Mouse (Mus musculus): ENCODE results near the gene Samhd1.

Samhd1 gene

DNA sequence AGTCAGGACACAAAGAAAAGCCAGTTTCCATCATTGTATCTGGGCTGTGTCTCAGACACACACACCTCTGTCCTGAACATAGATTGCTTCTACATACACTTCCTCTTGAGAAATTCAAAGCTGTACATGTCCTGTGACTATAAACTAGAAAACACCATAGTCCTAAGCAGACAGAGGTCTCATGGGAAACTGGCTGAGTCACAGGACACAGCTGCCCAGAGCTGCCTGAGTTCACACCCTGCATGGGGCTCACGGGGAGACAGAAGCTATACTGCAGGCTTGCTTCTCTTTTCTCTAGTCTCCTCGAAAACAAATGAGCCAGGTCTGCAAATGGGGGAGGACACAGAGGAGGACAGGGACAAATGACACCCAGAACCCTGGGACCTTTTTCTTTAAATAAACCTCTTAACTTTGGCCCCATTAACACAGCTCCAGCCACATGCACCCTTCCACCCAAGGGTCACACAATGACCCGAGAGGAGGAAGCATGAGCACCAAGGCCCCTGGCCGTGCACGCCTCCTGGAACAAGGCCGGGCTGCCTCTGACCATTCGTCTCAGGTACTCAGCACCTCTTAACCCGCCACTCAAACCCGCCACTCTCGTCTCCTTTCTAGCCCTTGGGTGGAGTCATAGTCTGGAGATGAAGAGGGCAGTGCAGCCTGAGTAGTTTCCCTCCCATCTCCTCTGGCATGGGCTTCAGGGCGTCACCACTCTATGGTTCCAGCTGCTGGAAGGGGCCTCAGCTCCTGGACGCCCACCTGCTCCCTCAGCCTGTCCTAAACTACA lies 35.3 kb downstream of the Samhd1 start:
- no peak for DNase-seq (ENCODE audit: low spot score in 2 of 2)

DNA sequence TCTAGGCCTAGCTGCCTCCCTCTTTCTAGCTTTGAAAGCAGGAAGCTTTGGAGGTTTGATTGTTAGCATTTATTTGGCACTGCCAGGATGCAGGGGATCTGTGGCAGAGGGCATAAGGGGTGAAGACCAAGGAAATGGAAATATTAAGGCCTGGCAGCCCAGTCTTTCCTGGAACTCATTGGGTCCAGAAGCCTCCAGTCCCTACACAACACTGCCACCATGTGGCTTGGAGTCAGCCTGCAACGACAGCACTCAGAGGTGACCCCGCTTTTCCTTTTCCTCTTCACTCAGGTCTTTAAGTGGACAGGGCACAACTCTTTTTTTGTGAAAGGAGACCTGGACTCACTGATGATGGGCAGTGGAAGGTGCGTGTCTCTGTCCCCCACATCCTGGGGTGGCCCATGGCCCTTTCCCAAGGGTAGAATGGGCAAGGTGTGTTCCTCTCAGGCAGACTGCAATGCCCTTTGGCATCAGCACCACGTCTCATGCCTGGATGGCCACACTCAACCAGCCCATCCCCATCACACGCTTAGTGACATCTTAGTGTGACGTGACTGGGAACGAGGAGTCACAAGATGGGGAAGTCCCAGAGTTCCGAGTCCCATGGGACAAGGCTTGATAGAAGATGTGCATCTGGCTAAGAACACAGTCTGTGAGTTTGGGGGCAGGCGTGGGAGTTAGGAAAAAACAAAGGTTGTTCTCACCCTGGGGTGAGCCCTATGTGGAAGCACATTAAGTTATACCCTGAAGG lies 39.9 kb downstream of the Samhd1 start:
- DNase-seq (ENCODE audit: low spot score in 2 of 2) = peak in 1 of 2 experiments; percentile 17

DNA sequence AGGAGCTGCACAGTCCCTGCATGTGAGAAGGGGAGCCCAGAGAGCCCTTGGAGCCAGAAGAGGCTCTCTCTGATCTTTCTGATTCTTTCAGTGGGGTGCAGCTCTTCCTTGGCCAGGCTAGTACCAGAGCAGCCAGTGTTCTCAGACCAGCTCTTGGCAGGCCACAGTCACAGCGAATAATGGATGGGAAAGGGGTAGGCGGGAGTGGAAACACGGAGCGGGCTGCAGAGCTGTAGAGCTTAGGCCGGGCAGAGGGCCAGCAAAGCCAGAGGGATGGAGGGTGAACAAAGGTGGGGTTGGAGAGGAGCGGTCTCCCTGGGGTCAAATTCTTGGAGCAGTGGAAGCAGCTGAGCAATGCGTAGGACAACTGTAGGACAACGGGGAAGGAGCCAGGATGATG lies 43.0 kb downstream of the Samhd1 start:
- no peak for DNase-seq (ENCODE audit: low spot score in 2 of 2)

DNA sequence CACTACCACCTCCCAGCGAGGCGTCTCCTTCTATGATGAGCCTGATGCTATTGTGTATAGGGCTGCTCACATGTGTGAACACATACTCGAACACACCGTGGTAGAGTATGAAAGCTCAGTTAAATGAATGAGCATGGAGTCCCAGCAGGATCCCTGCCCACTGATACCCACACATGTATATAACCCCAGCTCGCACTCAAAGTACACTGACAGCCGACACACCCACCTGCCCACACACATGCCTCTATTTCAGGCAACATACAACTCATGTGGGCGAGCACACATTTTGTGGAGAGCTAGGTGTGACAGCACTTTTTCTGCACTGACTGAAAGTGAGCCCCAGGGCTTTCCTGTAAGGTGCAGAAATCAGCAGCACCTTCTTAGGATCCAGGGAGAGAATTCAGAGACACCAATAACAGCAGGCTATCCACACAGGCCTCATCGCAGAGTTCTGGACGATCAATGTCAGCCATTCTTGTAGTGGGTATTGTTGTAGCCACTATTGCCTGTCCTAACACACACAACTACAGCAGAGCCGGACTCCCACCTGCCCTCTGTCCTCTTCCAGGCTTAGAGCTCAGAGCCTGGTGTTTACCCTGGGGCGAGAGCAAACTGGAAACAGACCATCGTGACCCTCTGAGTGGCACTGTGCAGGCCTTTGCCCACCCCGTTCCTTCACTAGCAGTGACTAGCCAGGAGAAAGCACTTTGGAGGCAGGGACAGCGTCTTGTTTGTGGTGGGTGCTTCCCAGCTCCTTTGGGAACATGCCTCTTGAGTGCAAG lies 47.3 kb downstream of the Samhd1 start:
- DNase-seq (ENCODE audit: low spot score in 2 of 2) = no peak

DNA sequence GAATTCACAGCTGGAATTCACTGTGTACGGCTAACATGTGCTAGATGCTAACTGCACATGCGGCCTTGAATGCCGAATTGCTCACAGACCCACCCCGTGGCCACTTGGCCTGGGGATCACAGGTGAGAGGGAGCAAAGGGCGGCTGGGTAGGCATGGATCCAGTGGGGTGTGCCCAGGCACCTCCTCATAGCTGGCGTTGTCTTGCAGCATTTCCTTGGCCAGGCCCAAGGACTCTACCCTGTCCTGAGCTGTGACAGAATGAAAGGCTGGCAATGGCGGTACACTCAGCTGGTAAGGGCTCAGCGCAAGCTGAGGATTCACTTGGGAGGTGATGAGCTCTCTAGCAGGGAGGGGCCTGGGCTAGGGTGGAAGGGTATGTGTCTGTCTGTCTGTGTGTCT lies 48.3 kb downstream of the Samhd1 start, which contains the start of gene Tldc2:
Tldc2 (plus strand) TSS at position 260 of the 400 bp plus-strand sequence.
- DNase-seq (ENCODE audit: low spot score in 2 of 2) = no peak

DNA sequence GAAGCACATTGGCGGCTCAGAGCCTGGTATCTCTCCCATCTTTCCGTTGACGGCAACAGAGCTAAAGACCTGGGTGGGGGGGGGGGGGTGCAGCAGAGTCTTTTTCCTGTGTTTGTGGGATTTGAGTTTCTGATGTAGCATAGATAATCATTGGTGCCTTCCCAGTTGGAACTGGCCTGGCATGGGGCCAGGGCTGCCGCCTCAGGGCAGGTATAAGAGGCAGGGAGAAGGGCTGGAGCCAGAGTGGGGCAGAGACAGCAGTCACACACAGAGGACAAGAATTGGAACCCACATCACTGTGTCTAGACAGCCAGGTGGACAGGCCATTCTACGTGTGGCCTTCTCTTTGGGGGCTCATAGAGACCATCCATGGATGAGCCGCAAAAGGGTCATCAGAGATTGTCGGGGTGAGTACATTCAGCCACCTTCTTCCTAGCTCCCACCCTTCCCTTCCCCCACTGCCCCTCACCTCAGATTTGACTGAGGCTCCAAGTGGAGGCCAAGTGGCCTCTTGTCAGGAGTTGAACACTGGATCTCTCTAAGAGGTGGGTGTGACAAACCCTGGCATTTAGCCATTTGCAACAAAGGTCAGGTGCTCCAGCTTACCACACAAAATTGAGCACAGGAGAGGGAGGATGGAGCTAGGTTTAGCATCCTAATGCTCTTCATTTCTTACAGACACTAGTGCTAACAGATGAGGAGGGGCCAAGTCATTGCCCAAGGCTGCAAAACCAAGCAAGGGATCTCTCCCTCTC lies 50.1 kb downstream of the Samhd1 start:
- no peak for DNase-seq (ENCODE audit: low spot score in 2 of 2)

DNA sequence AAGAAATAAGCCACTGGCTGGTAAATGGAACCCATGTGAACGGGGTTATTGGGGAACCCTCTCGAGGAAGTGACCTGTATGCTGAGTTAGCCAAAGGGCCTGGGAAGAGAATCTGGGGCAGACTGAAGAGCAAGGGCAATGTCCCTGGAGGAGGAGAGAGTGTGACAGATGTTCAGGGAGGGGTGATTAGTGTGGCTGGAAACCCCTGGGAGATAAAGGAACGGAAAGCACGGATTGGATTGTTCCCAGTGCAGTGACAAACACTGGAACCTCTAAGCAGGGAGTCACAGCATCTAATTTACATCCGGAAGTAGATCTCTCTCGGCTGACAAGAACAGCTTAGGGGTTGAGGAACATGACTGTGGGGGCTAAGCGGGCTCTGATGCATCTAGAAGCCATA lies 53.1 kb downstream of the Samhd1 start:
- no peak for DNase-seq (ENCODE audit: low spot score in 2 of 2)

DNA sequence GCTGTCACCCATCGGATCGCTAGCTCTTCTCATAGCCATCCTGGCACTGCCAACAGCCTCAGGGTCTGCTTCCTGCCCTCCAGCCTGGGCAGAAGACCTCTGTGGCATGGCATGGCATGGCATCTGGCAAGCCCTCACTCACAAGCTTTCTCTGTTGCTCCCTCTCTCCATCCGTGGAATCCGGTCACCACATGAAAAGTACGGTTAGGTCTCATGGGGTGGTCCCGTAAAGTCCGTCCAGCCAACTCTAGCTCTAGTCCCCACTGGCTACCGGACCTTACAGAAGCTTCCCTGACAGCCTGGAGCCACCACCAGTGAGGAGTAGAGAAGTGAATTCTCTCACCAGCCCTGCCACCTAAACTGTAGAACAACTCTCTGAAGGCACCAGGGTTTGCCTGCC lies 53.7 kb downstream of the Samhd1 start:
- no peak for DNase-seq (ENCODE audit: low spot score in 2 of 2)

DNA sequence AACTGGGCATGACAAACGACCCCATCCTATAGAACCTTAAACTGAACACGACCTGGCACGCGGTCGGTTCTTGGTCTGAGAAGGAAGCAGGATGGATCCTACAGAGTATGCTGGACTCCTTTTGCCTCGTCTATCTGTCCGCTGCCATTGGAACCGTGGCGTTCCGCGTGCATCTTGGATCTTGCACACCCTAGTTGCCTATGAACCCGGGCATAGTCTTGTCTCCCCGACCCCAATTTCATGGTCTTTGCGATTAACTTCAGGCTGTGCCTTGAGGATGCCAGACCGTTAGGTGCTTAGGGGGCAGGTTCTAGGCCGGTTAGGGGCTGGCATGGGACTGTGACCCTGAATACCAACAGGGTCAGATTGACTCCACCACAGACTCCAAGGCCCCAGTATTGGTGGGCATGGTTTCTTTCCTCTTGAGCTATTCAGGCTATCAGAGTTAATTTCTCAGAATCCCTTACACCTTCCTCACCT lies 55.3 kb downstream of the Samhd1 start:
- DNase-seq (ENCODE audit: low spot score in 2 of 2) = no peak

DNA sequence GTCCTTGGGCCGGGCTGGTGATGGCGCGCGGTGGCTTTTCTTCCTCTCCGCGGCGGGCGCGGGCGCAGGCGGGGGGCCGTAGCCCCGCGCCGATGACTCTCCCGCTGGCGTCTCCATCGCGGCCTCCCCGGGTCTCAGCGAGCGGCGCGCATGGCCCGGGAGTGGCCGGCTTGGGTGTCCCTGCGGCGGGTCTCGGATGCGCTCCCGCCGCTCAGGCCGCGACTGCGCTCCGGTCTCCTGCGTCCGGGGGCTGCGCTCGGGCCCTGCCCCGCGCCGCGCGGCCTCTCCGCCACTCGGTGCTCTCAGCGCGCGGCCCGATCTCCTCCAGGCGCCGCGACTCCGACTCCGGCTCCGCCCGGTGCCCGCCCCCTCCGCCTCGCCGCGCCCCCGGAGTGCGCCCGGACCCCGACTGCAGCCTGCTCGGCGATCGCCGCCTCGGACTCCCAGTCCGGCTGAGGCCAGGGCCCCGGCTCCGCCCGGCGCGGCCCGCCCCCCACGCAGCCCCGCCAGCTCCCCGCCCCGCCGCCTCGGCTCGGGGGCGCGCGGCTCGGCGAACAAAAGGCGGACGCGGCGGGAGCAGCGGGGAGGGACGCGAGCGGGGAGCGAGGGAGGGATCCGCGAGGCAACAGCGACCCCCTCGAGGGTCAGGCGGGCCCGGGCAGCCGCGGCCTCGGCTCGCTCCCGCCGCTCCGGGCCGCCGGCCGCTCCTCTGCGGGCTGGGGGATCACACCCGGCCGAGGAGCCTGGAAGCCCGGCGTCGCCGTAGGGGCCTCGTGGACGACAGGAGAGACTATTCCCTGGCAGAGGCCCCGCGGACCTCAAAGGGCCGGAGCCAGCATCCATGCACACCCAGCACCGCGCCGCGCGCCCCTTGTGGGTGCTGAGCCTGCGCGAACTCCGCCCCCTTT lies 56.0 kb downstream of the Samhd1 start, which contains the start of gene Soga1:
Soga1 (minus strand) TSS at position 462 of the 908 bp plus-strand sequence.
- peak in 1 of 2 experiments; percentile 24 for DNase-seq (ENCODE audit: low spot score in 2 of 2)

DNA sequence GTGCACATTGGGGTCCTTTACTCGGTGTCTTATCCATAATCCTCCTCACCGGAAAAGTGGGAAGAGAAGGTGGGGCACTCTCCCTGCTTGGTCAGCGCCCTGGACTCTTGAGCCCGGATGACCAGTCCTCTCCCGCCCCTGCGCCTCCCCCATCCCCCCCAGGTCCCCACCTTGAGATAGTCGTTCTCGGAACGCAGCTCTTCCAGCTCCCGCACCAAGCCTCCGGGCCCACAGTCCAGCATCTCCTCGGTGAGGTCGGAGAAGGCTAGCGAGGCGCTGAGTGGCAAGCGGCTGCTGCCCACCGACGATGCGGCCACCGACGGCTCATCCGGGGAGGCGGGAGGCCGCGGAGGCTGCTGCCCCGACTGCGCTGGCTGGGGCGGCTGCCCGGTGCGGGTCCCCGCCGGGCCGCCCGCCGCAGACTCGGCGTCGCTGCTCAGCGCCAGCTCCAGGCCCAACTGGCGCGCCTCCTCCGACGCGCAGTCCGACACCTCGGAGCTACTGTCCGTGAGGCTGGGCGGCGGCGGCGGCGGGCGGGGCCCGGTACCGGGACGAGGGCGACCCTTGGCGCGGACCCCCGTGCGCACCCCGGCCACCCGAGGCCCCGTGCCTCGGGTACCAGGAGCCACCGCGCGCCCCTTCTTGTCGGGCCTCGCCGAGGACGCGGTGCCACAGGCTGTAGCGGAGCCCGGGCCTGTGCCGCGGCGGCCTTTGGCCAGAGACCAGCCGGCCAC lies 56.8 kb downstream of the Samhd1 start:
- no peak for DNase-seq (ENCODE audit: low spot score in 2 of 2)

DNA sequence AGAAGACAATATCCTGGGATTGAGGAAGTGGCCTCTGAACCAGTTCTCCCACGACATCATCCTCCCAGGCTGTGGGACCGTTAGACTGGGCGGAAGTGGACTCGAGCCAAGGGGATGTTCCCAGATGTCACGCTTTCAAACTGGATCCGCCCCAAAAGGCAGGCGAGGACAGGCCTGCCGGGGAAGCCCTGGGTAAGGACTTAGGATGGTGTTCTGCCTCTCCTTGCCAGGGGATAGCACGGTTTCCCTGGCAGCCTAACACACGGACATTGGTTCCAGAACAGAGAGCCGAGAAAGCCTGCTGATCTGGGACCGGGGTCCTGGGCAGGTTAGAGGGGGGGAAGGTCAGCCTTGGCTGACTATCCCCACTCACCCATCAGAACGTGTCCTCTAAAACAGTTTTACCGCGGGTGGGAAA lies 57.4 kb downstream of the Samhd1 start:
- no peak for DNase-seq (ENCODE audit: low spot score in 2 of 2)

DNA sequence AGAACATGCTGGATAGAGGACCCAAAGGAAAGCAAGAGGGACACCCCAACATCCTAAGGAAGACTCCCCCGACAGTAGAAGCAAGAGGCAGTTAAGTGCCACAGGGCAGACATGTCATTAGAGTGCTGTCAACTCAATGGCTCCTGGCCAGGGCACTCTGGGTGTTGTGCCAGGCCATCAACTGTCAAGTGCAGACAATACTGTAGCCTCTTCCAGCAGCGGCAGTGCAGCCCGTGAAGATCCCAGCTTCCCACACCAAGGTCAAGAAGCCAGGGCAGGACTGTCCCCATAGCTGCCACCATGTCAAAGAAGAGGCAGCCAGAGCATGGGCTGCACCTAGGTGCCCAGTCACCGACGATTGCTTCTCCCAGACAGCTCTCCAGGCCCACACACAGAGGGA lies 57.9 kb downstream of the Samhd1 start:
- DNase-seq (ENCODE audit: low spot score in 2 of 2) = no peak

DNA sequence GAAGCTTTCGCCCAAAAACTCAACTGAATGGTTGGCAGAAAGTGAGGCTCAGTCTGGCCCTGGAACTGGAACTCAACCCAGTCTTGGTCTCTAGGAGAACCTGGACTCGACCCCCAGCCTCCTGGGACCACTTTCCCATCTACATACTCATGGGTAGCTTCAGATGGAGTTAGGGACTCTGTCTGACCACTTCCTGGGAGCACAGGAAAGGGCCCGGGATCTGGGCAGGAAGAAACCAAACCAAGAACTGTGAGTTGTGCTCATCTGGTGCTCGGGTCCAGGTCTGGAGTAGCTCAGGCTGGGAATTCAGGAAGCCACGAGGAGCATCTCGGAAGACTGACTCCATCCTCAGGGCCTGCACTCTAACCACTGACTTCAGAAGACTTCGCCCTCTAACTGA lies 58.5 kb downstream of the Samhd1 start:
- DNase-seq (ENCODE audit: low spot score in 2 of 2) = no peak

DNA sequence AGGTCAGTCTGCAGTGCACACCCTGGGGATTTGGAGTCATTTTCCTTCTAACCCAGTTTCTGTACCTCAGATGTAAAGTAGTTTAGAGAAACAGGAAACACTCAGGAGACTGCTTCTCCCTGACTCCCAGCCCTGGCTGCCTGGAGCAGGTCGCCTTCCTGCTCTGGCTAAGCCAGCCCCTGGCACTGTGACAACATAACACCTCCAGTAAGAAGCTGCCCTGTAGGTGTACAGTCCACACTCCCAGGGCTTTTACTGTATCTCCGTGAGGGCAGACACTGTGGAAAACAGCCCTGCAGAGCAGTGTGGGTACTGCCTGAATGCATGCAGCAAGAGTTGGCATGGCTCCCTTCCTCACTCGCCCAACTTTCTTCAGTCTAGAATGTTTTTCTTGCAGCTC lies 59.4 kb downstream of the Samhd1 start:
- DNase-seq (ENCODE audit: low spot score in 2 of 2) = no peak

DNA sequence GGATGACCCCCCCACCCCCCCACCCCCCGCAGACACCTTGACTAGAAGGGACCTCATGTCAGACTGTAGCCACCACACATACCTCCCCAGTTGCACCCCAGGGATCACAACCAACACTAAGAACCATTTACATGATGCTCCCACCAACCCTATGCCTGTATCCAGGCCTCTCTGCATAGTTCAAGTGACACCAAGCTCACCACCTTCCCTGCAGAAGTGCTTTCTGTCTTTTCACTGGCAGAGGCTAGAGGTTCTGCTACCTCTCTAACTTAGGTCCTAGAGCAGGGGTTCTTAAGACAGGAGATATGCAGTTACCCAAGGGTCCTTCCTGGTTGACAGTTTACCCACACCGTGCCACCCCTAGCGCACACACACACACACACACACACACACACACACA lies 59.8 kb downstream of the Samhd1 start:
- no peak for DNase-seq (ENCODE audit: low spot score in 2 of 2)

DNA sequence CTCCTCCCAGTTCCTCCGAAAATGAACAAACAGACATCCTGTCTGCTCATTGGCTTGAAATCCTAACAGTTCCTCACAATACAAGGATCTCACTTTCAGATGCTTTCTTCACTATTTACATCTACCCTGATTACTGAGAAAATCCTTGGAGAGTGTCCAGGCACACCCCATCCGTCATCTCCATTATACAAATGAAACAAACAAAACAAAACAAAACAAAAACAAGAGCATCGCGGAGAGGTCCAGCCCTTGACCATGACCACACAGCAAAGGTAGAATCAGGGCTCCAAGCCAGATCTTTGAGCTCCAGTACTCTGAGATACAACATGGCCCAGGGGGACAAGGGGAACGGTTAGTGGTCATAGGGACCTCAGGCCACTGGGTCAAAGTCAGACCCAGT lies 60.3 kb downstream of the Samhd1 start:
- no peak for DNase-seq (ENCODE audit: low spot score in 2 of 2)

DNA sequence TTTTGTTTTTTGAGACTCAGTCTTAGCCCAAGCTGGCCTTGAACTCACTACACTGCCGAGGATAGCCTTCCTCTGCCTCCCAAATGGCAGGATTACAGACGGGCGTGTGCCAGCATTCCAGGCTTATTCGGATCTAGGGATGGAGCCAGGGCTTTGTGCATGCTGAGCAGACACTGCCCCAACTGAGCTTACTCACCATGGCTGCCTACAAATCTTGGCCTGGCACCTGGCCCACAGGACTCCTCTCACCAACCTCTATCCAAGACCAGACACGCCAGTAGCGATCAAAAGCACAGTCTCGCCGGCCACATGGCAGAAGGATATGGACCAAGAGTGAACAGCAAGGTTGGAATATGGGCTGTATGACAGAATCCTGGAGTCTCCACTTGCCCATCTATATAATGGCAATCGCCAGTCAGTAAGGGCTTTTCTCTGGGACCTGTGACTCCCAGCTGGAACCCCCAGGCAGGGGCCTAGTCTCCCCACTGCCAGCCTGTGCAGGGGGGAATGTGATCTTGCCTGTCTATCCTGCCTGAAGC lies 60.8 kb downstream of the Samhd1 start:
- DNase-seq (ENCODE audit: low spot score in 2 of 2) = no peak

DNA sequence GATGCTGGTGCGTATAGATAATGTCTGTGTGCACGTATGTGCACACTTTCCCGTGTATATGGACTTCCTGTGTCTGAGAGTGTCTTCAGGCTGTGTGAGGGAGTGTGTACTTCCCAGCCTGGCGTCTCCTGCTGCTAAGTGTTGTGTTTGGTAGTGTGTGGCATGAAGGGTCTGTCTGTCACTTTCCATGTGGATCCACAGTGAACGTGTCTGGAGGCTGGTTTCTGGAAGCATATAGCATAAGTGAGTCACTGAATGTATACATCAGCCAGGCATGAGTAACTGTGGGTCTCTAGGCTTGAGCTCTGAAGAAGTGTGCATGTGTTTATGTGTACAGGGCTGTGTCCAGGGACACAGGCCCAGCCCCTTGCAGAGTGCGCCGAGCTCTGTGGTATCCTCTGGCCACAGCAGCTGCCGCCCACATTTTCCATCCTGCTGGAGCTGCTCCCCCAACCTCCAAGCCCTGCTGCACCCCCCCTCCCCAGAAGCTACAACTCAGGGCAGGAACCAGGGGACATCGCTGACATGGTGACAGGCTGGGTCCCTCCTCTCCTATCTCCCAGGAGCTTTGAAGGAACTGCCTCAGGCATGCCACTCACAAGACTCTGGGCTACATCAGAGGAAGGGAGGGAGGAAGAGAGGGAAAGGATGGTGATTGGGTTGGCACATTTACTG lies 61.5 kb downstream of the Samhd1 start:
- DNase-seq (ENCODE audit: low spot score in 2 of 2) = no peak
